Mouse (Mus musculus): ENCODE results near the gene Wnk2.
"Not testable (repeated sequence)": the region's sequence is repeated elsewhere in the genome, so short reads cannot be mapped to it uniquely, and the experiment has no call there.

Gene Wnk2

DNA sequence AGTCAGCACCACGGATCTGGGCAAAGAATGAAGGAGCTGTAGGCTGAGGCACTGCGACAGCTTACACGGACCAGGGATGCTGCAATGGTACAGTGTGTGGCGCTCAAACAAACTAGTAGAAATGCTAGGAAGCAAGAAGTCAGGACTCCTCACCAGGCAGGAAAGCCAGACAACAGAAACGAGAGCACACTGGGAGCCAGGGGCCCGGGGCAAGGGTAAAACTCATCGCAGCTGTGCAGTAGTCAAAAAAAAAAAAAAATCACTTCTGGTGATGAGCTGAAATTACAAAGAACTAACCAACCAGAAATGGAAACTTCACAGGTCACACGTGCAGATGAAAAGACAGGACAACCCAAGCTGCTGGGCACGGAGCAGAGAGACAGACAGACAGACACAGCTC lies 55.2 kb downstream of the Wnk2 start:
- no peak for DNase-seq (ENCODE audit: low read depth)

DNA sequence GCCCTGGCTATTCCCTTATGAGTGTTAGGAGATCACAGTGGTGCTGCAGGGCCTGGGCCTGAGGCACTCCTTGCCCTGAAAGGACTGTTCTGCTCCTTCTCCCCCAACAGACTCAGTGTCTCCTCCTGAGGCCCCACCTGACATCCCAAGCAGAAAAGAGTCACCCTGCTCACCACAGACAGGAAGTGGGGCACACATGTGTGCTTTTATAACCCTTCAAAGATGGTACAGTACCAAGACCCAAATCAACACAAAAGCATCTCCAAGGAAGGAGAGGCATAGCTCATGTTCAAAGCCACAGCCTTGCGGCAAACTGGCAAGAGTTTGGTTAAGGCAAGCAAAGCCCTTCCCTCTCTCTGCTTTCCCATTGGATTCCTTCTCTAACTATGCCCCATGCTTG lies 57.6 kb downstream of the Wnk2 start:
- DNase-seq (ENCODE audit: low read depth) = no peak

DNA sequence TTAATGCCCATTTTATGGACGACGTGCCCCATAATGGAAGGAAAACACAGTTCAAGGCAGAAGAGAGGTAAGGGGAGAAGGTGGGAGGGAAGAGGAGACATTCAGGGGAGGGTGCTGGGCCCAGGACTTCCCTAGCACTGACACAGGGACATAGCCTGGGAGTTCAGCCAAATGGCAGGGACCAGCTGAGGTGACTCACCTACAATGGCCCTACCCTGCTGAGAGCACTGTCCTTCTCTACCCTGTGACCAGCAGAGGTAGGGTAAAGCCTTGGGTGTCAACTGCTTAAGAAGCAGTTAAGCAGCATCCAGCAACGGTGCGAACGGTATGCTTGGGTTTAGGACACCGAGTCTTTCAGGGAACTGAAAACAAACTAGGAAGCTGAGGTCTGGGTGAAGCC lies 58.9 kb downstream of the Wnk2 start:
- DNase-seq (ENCODE audit: low read depth) = no peak

DNA sequence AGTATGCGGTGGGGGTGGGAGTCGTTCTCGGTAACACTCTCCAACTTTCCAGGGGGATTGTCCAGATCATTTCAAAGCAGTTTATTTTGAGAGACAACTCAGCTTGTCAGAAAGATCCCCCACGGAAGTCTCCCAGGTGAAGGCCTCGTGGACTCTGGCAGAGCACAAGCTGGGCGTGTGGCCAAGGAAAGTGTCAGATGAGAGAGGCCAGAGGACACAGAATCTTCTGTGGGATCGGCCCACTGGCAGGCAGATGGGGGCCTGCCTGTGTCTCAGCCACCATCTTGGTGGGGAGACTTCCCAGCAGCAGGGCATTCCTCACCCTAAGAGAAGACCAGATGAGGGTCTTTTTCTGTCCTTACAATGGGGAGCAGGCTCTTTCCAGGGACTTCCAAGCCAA lies 60.4 kb downstream of the Wnk2 start:
- DNase-seq (ENCODE audit: low read depth) = no peak

DNA sequence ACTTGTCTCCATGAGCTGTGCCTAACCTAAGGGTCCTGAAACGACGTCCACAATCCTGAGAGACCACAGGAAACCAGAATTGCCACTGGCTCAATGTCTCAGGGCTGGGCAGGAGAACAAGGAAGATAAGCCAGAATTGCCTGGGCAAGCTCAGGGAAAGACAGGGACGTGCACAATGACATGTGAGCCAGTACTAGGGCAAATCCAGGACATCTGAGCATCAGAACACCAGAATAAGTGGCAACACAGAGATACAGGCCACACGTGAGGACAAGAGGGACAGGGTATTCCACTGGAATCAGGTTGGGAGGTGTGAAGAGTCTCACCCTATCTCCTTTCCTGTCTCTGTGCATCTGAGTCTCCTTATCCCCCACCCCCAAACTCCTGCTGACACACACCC lies 61.4 kb downstream of the Wnk2 start:
- DNase-seq (ENCODE audit: low read depth) = no peak

DNA sequence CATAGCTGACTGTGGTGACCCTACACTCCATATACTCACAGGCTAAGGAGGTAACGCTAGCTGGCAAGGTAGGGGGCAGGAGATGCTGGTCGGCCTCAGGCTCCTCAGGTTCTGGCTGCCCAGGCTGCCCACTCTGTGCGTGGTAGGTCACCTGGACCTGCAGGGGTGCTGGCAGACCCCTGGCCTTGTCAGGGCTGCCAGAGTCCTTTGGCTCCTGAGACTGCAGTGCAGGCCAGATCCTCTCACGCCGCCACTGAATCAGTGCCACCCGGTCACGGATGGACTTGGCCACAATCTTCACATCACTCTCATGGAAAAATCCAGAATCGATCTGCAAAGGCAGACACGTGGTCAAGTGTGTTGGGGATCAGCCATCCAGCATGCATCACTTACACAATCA lies 62.6 kb downstream of the Wnk2 start:
- DNase-seq (ENCODE audit: low read depth) = no peak

DNA sequence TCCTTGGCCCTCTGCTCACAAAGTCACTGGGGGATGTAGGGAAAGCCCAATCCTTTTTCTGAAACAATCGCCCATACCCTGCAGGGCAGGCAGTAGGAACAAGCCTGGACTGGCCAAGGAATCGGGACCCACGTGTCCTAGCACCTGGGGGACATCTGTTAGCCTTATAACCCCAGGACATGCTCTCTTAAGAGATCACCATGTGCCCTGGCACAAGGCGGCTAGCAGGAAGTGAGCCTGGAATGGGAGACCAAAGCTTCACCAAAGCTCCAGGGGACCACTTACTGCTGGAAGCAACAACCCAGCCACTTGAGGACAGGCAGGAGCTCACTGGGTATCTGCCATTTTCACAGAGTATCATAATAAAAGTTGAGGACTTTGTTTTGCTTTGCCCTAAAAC lies 63.0 kb downstream of the Wnk2 start:
- DNase-seq (ENCODE audit: low read depth) = no peak

DNA sequence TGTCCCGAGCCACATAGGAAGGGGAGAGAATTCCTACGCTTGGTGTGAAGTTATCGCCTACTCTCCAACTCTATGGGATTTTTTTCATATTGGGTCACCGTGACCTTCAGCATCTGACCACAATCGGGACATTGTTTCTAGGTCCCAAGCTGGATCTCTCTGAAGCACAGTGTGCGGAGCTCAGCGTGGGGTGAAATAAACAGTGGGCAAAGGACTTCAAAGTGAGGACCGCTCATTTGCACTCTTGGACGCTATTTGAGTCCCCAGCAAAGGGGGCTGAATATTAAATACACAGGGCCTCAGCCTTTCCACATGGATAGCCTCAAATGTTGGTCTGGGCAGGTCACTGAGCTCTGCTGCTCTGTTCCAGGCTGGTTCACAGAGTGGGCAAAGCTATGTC lies 63.9 kb downstream of the Wnk2 start:
- DNase-seq (ENCODE audit: low read depth) = no peak

DNA sequence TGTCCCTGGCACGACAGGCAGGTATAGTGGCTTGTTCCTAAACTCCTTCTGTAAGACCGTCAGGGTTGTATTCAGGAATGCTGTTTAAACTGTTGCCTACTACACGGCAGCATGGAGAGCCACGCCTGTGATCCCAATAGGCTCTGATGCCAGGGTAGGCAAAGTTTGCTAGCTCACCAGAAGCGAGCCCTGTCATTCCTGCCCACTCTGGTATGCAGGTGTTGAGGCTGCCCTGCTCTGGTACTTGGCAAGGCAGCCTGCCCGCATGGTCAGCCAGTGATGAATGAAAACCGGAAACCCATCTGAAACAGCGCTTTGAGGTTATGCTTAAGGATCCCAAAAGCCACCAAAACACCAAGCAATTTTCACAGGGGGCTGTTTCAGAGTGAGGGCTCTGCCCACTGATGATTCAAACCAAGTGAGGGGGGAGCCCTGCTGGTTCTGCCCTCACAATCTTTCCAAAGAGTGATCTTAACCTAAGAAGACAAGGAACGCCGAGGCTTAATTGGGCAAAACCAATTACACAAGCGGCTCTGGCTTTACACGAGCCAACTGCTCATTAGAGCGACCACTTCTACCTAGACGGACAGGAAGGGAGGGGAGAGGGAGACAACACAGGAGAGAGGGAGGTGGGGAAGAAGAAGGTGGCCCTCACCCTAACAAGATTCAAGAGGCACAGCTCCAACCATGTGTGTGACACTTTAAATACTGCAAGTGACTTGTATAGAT lies 65.5 kb downstream of the Wnk2 start:
- DNase-seq (ENCODE audit: low read depth) = no peak

DNA sequence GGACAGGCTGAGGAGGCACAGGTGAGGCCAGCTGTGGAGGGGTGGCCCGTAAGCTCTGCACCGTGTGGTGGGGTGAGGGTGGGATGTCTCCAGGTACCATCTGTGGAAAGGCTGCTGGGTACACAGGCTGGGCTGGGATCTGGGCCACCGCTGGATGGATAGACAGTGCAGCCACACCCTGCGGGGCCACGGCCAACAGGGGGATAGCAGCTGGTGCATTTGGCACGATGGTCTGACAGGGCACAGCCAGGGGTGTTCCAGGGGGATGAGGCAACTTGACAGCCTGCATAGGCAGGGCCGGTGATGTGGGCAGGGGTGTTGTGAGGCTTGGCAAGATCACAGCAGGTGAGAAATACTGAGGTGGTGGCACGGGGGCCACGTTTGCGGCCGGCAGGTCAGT lies 71.6 kb downstream of the Wnk2 start:
- no peak for DNase-seq (ENCODE audit: low read depth)

DNA sequence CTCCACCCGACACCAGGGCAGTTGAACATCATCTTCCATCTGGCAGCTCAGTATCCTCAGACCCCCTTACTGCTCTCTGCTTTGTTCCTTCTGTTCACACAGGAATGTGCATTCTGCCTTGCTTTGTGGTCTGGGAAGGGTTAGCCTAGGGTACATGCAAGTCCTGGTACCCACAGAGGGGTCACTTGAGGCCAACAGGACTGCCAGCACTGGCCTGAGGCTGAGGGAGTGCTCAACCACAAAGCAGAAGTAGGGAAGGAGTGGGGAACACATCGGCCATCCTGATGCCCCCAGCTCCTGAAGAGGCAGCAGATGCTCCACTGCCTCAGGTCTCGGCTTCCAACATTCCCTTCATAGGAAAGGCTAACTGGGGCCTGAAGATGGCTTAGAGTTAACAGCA lies 72.4 kb downstream of the Wnk2 start:
- no peak for DNase-seq (ENCODE audit: low read depth)

DNA sequence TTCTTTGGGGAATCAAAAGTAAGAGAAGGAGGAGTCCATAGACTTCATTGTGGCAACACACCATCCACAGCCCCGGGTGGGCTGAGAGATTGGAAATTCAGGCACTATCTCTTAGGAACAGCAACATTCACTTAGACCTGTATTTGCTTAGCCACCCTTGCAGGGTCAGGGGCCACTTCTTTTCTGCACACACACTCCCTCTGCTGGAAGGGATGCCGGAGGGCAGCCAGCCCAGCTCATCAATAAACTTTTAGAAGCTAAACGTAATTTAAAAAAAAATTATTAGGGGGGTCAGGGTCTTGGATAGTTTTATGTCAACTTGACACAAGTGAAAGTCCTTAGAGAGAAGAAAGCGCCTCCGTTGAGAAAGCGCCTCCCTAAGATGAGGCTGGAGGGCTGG lies 74.5 kb downstream of the Wnk2 start:
- no peak for DNase-seq (ENCODE audit: low read depth)

DNA sequence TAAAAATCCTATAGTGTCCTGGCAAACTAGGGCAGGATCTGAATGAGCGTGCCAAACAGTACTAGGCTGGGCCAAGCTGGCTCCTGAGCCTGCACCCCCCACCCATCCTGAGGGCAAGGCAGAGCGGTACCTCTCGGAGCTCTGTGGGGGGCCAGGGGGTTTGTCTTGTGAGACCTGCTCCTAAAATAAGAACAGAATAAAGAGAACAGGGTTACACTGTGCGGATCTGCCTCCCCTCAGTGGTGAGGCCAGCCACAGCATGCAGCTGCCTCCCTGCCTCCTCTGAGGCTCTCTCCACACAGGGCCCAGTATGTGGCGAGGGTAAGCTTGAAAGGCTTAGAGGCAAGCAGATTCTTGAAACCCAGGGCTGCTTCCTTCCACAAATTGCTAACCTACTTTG lies 76.0 kb downstream of the Wnk2 start:
- DNase-seq (ENCODE audit: low read depth) = no peak

DNA sequence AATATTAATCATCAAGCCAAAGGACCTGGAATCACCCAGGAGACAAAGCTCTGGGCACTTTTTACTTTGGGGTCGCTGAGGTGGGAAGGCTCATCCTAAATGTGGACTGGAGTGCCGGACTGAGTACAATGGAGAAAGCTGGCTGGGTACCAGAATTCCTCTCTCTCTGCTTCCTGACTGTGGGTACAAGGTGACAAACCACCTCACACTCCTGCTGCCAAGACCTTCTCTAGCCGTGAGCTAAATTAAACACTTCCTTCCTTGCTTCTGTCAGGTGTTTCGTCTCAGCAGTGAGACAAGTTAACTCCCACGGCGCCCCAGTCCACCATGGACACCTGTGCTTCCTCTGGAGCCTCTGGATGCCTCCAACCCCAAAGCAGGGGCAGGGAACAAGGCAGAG lies 77.8 kb downstream of the Wnk2 start:
- DNase-seq (ENCODE audit: low read depth) = peak; percentile 19

DNA sequence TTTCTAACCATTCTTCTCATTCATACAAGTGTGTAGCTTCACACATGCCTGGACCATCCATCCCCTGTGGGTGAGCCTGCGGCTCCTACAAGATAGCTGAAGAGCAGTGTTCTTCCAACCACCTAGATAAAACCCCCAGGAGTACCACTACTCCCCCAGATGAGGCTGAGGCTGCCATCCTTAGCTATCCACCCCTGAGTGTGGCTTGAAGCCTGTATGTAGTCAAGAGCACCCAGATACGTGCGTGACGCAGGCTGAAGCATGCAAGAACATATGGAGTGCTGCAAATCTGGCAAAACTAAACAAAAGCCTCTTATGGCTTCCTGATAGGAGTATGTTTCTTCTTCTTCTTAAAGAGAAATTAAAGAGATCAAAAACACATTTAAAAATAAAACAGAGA lies 78.4 kb downstream of the Wnk2 start:
- DNase-seq (ENCODE audit: low read depth) = peak; percentile 21

DNA sequence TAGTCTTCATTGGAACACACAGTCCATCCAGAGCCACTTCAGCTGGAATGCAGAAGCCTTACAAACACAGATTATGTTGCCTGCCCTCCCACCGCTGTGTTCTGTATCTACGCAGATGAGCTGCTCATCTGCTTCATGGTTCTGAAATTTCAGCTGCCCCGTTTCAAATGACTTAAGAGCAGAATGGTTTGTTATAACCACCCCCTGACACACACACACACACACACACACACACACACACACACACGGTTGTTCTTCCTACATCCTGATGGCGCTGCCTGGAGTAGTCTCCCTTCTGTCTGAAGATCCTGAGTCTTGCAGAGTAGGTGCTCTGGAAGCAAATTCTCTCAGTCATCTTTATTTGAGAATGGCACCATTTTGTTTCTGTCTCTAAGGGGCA lies 83.6 kb downstream of the Wnk2 start:
- DNase-seq (ENCODE audit: low read depth) = no peak

DNA sequence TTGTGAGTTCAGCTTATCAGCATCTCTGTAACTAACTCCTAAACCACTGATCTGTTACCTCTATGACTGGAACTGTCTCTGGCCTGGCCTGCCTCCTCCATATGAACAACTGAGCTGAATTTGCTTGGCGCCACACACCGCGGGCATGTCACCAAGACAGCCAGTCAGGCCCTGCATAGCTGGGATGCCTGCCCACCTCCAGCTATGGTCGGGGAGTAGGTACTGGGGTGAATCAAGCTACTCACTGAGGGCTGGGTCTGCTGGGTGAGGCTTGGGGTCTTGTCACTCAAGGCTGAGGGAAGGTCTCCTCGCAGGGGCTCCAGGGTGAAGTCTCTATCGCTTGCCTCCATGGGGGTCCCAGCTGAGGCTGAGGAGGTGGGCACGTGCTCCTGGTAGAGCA lies 87.4 kb downstream of the Wnk2 start:
- DNase-seq (ENCODE audit: low read depth) = no peak

DNA sequence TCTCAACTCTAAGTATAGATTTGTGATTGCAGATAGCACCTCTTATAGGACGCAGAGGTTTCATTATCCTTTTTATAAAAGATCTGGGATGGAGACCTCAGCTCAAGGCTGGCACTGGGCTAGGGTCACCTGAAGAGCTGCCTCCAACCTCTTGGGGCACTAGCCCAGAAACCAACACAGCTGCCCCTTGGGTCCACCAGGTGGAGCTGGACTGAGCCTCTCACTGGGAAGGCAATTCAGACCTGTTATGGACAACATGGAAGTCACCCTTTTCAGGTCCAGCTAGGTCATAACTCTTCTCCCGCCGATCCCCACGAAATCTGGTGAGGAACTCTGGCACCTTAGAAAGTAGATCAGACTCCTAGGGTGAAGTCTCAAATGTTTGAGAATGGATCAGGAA lies 89.3 kb downstream of the Wnk2 start:
- no peak for DNase-seq (ENCODE audit: low read depth)

DNA sequence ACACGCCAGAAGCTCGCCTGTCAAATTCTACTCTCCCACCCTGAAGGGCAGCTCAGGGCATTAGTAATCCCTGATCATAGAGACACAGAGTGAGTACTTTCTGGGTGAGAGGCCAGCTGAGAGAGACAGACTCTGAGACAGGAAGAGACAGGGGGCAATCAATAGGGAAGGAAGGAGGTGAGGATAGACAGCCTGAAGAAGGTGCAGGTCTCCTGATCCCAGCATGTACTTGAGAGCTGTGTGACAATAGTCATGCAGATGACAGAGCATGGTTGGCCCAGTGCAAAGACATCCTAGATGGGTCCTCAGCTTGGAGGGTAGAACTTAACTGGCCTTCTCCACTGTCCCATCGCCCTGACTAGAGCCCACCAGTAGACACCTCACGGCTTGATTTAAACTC lies 91.5 kb downstream of the Wnk2 start:
- DNase-seq (ENCODE audit: low read depth) = no peak

DNA sequence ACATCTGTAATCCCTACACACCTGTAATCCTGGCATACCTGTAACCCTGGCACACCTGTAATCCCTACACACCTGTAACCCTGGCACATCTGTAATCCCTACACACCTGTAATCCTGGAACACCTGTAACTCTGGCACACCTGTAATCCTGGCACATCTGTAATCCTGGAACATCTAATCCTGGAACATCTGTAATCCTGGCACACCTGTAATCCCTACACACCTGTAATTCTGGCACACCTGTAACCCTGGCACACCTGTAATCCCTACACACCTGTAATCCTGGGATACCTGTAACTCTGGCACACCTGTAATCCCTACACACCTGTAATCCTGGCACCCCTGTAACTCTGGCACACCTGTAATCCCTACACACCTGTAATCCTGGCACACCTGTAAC lies 93.1 kb downstream of the Wnk2 start:
- DNase-seq (ENCODE audit: low read depth) = not testable (repeated sequence)

DNA sequence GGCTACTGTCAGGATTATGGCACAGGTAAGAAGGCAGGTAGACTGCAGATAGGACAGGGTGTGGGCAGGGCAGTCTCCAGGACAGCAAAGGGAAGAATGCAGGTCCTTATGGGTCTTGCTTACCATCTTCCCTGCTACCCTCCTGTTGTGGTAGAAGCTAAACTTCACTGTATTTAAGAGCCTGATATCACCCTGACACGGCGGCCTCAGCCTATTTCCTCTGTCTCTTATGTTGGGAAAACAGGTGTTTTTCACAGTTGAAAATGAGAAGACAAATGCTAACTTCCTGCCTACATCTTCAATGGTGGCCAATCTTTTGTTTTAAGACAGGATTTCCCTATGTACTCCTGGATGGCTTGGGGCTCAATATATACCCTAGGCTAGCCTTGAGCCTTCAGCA lies 94.5 kb downstream of the Wnk2 start:
- DNase-seq (ENCODE audit: low read depth) = peak; percentile 8

DNA sequence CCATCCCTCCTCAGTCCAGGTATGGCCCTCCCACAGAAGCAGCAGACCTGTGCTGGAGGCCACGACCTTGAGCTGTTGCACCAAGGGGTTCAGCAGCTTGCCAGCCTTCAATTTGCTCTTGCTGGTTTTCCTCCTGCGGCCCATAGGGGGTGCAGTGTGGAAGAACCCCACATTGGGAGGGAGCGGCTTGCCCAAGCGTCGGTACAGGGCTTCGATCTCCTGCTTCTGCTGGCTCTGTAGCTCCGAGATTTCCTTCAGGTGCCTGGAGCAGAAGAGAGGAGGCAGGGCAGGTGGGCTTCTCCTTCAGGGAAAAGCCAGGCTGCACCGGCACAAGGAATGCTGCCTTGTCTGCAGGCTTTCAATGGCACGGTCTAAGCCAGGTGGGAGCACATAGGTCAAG lies 95.3 kb downstream of the Wnk2 start:
- peak; percentile 34 for DNase-seq (ENCODE audit: low read depth)

DNA sequence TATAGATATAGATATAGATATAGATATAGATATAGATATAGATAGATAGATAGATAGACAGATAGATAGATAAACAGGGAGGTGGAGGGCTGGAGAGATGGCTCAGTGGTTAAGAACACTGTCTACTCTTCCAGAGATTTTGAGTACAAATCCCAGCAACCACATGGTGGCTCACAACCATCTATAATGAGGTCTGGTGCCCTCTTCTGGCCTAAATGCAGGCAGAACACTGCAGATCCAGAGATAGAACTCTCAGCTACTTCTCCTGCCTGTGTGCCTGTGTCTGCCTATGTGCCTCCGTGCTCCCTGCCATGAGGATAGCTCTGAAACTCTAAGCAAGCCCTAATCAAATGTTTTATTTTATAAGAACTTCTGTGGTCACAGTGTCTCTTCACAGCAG lies 100.4 kb downstream of the Wnk2 start:
- no peak for DNase-seq (ENCODE audit: low read depth)

DNA sequence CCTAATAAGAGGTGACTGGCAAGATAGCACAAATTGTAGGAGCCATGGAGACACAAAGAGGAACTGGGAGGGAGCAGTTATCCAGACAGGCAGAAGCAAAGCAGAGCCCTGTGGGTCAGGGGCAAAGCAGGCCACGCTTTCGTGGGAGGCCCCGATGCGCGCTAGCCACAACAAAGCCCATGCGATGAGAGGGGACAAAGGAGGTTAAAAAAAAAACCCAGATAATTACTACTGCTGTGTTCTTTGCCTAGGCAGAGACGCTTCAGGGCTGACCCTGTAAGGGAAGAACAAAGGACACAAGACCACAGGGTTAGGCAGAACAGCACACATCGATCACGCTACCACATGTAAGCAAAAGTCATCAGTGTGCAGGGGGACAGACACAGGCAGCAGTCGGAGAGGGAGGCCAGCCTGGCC lies 103.7 kb downstream of the Wnk2 start:
- DNase-seq (ENCODE audit: low read depth) = no peak

DNA sequence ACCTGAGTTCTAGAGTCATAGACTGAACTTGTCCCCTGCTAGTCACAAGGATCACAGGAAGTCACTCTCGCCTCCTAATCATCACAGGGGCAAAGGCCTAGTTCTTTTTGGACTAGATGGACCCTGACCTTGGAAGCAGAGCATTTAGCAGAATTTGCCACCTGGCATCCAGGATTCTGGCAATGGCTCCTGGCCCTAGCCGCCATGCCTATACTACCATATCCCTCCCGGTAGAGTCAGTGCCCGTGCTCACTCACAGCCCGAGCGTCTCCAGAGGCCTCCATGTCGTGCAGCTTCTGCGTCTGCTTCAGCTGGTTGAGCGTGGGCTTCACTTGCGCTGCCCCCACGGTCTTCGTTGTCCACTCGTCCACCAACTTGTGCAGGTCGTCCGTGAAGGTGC lies 105.4 kb downstream of the Wnk2 start:
- no peak for DNase-seq (ENCODE audit: low read depth)

Measured in naive thymus-derived CD4-positive, alpha-beta T cell, adult 2 months (primary cell).